Mouse (Mus musculus): ENCODE results near the gene Supt5.
A peak's percentile ranks its signal among the peaks of the same experiment; 100 is the strongest.

DNA sequence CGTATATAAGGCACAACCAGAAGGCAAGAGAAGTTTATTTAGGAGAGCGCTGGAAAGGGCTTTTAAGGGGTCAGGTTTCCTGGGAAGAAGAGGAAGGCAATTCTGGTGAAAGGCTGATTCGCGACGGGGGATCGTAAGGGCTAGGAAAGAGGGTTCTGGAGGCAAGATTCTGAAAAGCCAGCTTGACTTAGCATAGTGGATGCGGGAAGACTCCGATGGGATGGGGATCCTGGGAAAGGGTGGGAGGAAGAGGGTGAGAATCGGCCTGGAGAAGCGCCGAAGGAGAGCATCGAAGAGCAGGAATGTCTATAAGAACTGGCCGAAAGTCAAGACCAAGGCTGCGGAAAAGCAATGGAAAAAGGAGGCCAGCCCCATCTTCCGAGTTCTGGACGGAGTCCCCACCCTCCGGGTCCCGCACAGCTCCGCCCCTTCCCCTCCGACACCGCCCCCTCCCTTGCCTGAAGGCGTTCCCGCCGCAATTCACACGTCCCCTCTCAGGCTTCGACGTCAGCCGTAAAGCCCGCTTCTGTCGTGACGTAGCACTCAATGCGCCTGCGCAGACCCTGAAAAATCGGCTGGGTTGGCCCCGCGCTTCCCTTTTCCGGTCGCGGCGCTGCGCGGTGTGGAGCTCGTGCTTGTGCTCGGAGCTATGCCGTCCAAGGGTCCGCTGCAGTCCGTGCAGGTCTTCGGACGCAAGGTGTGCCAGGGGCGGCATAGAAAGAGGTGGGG lies 11.8 kb upstream of the Supt5 start, which contains the start of gene Rps16:
- TF ChIP-seq CTCF (IDR thresholded peaks at IDR 0.05; ENCODE audit: control insufficient read depth, insufficient read depth, insufficient replicate concordance, low read depth, low read length) (peak; percentile 10; the same call in 1 of the 2 replicates), POLR2A (IDR thresholded peaks at IDR 0.05; ENCODE audit: control insufficient read depth, low read depth, low read length) (peak; percentile 74; the same call in 1 of the 2 replicates)

Measured in testis, adult 2 months (tissue).